Mouse (Mus musculus) erythroblast, embryonic 14.5 days (primary cell): Measurements from ENCODE around the gene Zfp11. TPM values are rescaled to one million over a fixed set of nuclear protein-coding genes. Genes with fewer than 3 reads are reported as not detected.
"Not testable (repeated sequence)": the region's sequence is repeated elsewhere in the genome, so short reads cannot be mapped to it uniquely, and the experiment has no call there.

Source experiments
- H3K27me3 ChIP-seq: 2 replicates; pipeline ENCODE4 v1.6.1; 2012; ENCODE audit warnings: inconsistent platforms; ENCODE audit not compliant: control insufficient read depth
- H3K36me3 ChIP-seq: 2 replicates; pipeline ENCODE4 v1.6.1; 2012; ENCODE audit warnings: mild to moderate bottlenecking, inconsistent platforms; ENCODE audit not compliant: control insufficient read depth
- H3K4me1 ChIP-seq: 2 replicates; pipeline ENCODE4 v1.6.1; 2012; ENCODE audit warnings: inconsistent platforms; ENCODE audit not compliant: control insufficient read depth
- H3K4me3 ChIP-seq: replicated peaks from 2 replicates; pipeline ENCODE3; 2012; ENCODE audit warnings: moderate library complexity, mild to moderate bottlenecking, inconsistent platforms
- H3K9me3 ChIP-seq: 2 replicates; pipeline ENCODE4 v1.6.1; 2012; ENCODE audit warnings: low read length, inconsistent platforms, mixed read lengths; ENCODE audit not compliant: control insufficient read depth
- GATA1 ChIP-seq: IDR thresholded peaks from 2 replicates; pipeline ENCODE4 v1.6.1; 2012; ENCODE audit warnings: low read length, inconsistent platforms, mixed read lengths
- TAL1 ChIP-seq: IDR thresholded peaks from 3 replicates; pipeline ENCODE4 v1.6.1; 2012; ENCODE audit warnings: low read length, inconsistent platforms, mixed read lengths
- polyA plus RNA-seq: library from polyadenylated mRNA; stranded (reverse); fragments of >175 nt; gene quantifications from 2 replicates; pipeline ENCODE4 v1.2.3, GENCODE M21; 2012

Zfp11 gene
- polyA plus RNA-seq: 0.01 TPM in 1 of 2 replicates, not detected in the other

DNA sequence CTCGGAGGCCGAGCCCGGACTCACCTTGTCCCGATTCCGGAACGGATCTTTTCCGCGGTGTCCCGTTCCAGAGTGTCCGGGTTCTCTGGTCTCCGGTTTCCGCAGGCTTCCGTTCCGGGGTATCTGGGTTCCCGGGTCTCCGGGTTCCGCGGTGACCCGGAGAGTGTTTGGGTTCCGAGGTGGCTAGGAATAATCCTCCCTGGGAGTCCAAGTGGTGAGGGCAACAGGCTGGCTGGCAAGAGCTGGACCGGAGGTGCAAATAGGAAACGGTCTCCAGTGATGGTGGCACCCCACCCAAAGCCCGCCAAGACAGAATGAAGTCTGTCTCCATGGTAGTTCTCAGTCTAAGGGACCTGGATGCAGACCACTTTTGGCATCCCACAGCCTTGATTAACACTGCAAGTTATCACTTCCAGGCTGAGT, at the start of gene Zfp11:
Gene Zfp11, minus strand, starts transcription at position 64 of the 423 bp plus-strand sequence.
- no peaks in the 10 kb centered on the region for H3K9me3 ChIP-seq
- TF ChIP-seq GATA1: no peak
- TF ChIP-seq TAL1: no peak
- H3K27me3 ChIP-seq: no peaks in the 10 kb centered on the region
- H3K36me3 ChIP-seq: no peaks in the 10 kb centered on the region
- peak within 1 kb of the TSS; percentile 83 for H3K4me3 ChIP-seq
- peaks cover 14% of the 10 kb centered on the region for H3K4me1 ChIP-seq

DNA sequence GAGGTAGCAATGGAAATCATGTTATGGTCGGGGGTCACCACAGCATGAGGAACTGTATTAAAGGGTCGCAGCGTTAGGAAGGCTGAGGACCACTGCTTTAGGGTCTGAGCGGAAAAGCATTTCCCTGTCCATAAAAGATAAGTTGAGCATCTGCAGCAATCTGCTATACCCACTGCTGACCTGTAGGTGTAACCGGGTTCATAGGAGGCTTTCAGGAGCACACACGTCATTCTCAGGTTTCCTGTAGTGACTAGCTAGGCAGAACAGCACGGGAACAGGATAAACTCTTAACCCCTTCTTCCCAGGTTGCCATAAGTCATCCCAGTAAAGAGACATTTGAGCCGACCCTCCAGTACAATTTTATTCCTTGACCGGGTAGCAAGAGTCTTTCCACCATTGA, 47.1 kb upstream of the Zfp11 start:
- no peak overlapping the region for H3K4me3 ChIP-seq
- H3K9me3 ChIP-seq: no peaks in the 10 kb centered on the region
- H3K27me3 ChIP-seq: peaks cover 5% of the 10 kb centered on the region
- peaks cover 26% of the 10 kb centered on the region for H3K4me1 ChIP-seq
- H3K36me3 ChIP-seq: peaks cover 46% of the 10 kb centered on the region
- TF ChIP-seq GATA1: no peak

DNA sequence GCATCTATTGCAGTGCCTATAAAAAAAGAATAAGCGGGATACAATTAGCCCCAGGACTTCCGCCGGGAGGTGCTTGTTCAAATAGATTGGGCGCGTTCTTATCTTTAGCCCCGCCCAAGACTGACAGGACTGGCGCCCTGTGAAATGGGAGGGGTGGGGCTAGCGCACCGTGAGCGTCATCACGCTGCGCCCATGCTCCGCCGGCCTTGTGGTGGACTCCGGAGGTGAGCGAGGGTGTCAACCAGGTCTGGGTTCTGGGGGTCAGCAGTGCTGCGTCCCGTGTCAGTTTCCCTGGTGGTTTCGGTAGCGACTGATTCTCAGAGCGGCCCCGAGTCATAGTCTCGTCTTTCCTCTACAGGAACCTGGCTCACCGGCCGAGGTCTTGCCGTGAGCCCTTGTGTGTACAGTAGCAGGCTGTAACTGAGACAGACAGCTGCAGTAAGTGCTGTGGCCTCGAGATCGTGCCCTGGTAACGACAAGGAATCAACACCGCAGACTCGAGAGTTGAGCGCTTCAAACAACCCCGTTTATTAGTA, 45.5 kb upstream of the Zfp11 start, which contains the start of gene Mrps17:
Gene Mrps17, plus strand, starts transcription at position 172 of the 536 bp plus-strand sequence.
- TF ChIP-seq TAL1: no peak
- peak; percentile 91 for TF ChIP-seq GATA1
- H3K9me3 ChIP-seq: no peaks in the 10 kb centered on the region

DNA sequence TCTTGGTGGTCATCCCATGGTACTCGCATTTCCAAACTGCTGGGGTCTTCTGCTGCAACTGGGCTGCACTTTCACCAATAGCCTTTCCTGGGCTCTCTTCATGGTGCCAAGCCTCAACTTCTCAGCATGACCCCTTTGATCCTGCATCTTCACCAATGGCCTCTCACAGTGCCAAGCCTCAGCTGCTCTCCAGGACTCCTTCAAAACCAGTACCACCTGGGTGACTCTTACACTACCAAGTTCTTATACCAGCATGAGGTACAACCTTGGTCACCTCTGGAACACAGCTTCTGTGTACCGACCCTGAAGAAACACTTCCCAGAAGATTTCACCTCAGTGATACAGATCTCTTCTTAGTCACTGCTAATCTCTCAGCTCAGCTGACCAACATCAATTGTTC, 38.5 kb upstream of the Zfp11 start, which contains the start of gene Sept14:
Gene Sept14, minus strand, starts transcription at position 101 of the 400 bp plus-strand sequence.
- Histone ChIP-seq H3K9me3 (no peaks in the 10 kb centered on the region), H3K27me3 (peaks cover 17% of the 10 kb centered on the region), H3K4me3 (no peak within 1 kb of the TSS), H3K36me3 (no peaks in the 10 kb centered on the region), H3K4me1 (no peaks in the 10 kb centered on the region)
- TF ChIP-seq GATA1: no peak
- TF ChIP-seq TAL1: no peak

More for the DNA sequence above, 45.5 kb upstream of the Zfp11 start, which contains the start of gene Mrps17:
- Histone ChIP-seq H3K36me3 (peaks cover 41% of the 10 kb centered on the region), H3K4me1 (peaks cover 26% of the 10 kb centered on the region), H3K27me3 (peaks cover 12% of the 10 kb centered on the region), H3K4me3 (peak within 1 kb of the TSS; percentile 88)

DNA sequence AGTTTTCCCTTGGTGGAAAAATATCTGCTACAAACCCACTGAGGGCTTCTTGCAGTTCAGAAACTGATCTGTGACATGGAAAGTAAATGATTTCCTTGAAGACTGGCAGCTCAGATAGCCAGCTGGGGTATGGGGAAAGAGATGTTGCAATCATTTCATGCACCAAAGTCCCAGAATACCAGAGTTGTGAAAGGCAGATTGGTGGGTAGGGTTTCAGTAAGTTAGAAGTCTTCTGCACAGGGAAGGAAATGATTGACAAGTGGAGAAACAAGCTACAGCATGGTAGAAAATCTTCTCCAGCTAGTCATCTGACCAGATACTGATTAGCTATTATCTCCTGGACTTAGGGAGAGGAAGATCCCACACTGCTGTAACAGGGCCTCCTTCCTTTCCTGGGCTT, 33.5 kb upstream of the Zfp11 start:
- Histone ChIP-seq H3K9me3 (no peaks in the 10 kb centered on the region), H3K36me3 (no peaks in the 10 kb centered on the region), H3K4me1 (no peaks in the 10 kb centered on the region), H3K4me3 (no peak overlapping the region), H3K27me3 (peaks cover 17% of the 10 kb centered on the region)
- TF ChIP-seq GATA1: no peak

DNA sequence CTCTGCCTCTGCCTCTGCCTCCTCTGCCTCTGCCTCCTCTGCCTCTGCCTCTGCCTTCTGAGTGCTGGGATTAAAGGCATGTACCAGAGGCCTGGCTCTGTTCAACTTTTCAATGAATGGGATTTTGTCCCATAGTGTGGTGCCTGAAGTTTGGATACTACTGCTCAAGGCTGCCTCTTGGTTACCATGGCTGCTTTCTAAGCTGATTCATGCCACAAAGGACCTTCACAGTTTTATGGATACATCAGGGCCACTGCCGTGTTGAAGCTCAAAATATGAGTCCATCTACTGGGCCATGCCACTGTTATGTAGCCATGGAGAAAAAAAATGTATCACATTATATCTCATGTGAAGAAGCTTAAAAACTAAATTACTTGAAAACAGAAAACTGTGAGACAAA, 31.8 kb upstream of the Zfp11 start:
- Histone ChIP-seq H3K4me1 (no peaks in the 10 kb centered on the region), H3K27me3 (peaks cover 16% of the 10 kb centered on the region), H3K9me3 (peaks cover 2% of the 10 kb centered on the region; the same call in 1 of the 2 replicates), H3K4me3 (no peak overlapping the region), H3K36me3 (no peaks in the 10 kb centered on the region)
- TF ChIP-seq TAL1 (no peak), GATA1 (no peak)

DNA sequence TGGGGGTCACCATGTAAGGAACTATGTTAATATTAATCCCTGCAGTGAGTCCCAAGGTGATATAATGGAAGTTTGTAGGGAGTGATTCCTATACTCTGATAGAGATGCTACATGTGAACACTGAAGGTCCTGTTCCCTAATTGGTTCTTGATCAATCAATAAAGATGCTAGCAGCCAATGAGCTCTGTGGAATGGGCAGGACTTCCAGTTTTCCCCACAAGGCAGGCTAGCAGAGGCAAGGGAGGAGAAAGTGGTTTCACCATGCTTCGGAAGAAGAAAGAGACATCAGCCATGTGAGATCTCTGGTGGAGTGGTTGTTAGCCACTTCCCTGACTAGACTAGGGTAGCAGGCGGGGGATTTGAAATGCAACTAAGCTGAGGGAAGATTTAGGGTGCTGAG, 30.6 kb upstream of the Zfp11 start:
- no peaks in the 10 kb centered on the region for H3K4me1 ChIP-seq
- peaks cover 16% of the 10 kb centered on the region for H3K27me3 ChIP-seq
- no peak overlapping the region for H3K4me3 ChIP-seq
- no peak for TF ChIP-seq GATA1
- no peak for TF ChIP-seq TAL1
- no peaks in the 10 kb centered on the region for H3K36me3 ChIP-seq
- H3K9me3 ChIP-seq: peaks cover 2% of the 10 kb centered on the region; the same call in 1 of the 2 replicates

DNA sequence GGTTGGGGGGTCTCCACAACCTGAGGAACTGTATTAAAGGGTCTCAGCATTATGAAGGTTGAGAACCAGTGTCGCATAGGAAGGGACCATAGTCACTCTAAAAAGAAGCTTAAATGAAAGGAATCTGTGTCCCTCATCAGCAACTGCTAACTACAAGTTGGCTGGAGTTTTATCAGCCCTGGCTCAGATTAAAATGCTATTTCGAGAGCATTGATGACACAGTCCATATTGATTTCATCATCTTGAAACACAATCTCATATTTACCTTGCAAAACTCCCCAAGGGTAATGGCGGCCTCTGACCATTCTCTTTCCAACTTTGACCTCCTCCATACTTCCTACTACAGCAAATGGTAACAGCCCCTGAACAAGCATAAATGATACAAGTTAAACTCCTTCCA, 20.6 kb upstream of the Zfp11 start:
- Histone ChIP-seq H3K4me3 (no peak overlapping the region), H3K9me3 (no peaks in the 10 kb centered on the region), H3K4me1 (no peaks in the 10 kb centered on the region), H3K36me3 (no peaks in the 10 kb centered on the region), H3K27me3 (peaks cover 5% of the 10 kb centered on the region; the same call in 1 of the 2 replicates)
- TF ChIP-seq GATA1 (no peak), TAL1 (no peak)

DNA sequence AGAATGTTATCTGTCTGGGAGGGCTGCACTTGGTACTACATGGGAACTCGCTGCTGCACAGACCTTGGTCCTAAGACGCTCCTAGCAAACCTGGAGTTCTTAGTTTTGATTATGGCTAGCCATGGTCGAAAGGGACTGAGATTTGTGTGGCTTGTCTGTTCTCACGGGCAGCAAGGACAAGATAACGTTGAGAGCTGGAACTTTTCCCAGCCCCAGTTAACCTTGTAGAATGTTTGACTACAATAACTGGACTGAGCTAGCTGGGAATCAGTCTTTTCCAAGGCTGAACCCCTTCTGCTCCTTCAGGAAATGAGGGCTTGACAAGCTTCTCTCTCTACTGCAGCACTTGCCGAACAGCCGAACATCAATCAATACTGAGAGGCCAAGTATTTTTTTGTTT, 17.7 kb upstream of the Zfp11 start:
- H3K36me3 ChIP-seq: no peaks in the 10 kb centered on the region
- no peaks in the 10 kb centered on the region for H3K9me3 ChIP-seq
- H3K4me1 ChIP-seq: no peaks in the 10 kb centered on the region
- TF ChIP-seq TAL1 (no peak), GATA1 (no peak)
- H3K4me3 ChIP-seq: no peak overlapping the region
- 0 out of 2 replicates have a peak, but pooled peaks cover 4% of the 10 kb centered on the region for H3K27me3 ChIP-seq

DNA sequence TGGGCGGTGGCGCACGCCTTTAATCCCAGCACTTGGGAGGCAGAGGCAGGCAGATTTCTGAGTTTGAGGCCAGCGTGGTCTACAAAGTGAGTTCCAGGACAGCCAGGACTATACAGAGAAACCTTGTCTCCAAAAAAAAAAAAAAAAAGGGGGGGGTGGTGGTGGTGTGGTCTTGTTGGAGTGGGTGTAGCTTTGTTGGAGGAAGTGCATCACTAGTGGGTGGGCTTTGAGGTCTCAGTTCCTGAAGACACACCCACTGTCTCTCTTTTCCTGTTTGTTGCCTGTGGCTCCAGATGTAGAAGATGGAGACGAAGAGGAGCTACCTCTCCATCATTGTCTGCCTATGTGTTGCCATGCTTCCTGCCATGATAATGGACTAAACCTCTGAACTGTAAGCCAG, 15.2 kb upstream of the Zfp11 start:
- H3K9me3 ChIP-seq, H3K36me3 ChIP-seq, H3K4me3 ChIP-seq, H3K27me3 ChIP-seq, H3K4me1 ChIP-seq: not testable (repeated sequence)
